Mouse (Mus musculus) stomach, postnatal 0 days (tissue): Measurements from ENCODE around the gene Zar1l.

Experiments
- CTCF ChIP-seq: IDR thresholded peaks from 2 replicates; pipeline ENCODE4 v1.5.1; 2016; ENCODE audit warnings: antibody characterized with exemption, low read depth, mild to moderate bottlenecking, moderate library complexity
- EP300 ChIP-seq: optimal IDR thresholded peaks from 2 replicates; pipeline ENCODE3; 2016; ENCODE audit warnings: antibody characterized with exemption

GRCm38 (mm10) chr5:150559519-150560103, 41.6 kb upstream of the Zar1l start:
- TF ChIP-seq EP300 (no peak), CTCF (no peak)
